Mouse (Mus musculus): Measurements from ENCODE around the gene 1700015F17Rik. TPM values are rescaled to one million over a fixed set of nuclear protein-coding genes. Genes with fewer than 3 reads are reported as not detected.

Gene 1700015F17Rik
- polyA plus RNA-seq (2015; fragmentation: Nextera tagmentation; extraction: Ambion mirVana): not detected in 2 replicates

DNA sequence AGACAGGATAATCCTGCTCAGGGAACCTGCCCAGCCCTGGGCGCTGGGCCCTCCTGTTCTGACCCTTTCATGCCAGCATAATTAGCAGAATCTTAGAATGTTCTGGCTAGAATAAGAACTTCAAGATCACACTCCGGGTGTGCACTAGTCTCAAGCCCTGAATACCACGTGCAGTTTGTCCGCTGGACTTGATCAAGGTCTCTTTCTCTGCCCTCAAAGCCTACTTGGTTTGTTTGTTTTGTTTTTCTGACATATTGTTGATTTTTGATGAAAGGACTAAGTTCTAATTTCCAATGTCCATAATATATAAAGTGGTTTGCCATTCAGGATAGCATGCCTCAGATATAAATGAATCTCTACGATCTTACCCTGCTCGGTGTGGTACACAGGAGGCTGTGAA, at the start of gene 1700015F17Rik:
Gene 1700015F17Rik (minus strand): TSS at position 101 of the 400 bp plus-strand sequence.
- no peaks in the 10 kb centered on the region for H3K27me3 ChIP-seq (ENCODE audit: control insufficient read depth, insufficient read depth, low read length)
- ATAC-seq (ENCODE audit: low FRiP score, low TSS enrichment): no peak
- no peaks in the 10 kb centered on the region for H3K9me3 ChIP-seq (ENCODE audit: control insufficient read depth, low read length)
- no peak within 1 kb of the TSS for H3K4me2 ChIP-seq (replicated peaks; ENCODE audit: low read depth)
- 90% methylated on average over 6 of the region's 6 CpGs for WGBS
- no peak within 1 kb of the TSS for H3K4me3 ChIP-seq (ENCODE audit: low read depth, low read length)
- no peak within 1 kb of the TSS for H3K27ac ChIP-seq (replicated peaks)
- TF ChIP-seq EP300 (optimal IDR thresholded peaks at IDR 0.05): no peak
- TF ChIP-seq CTCF (IDR thresholded peaks at IDR 0.05; ENCODE audit: low read depth): no peak
- DNase-seq (ENCODE audit: low spot score): no peak
- no peaks in the 10 kb centered on the region for H3K36me3 ChIP-seq (ENCODE audit: control insufficient read depth, insufficient read depth, low read length)
- H3K9ac ChIP-seq (ENCODE audit: low read length): no peak within 1 kb of the TSS
- no peaks in the 10 kb centered on the region for H3K4me1 ChIP-seq (replicated peaks; ENCODE audit: control insufficient read depth, insufficient read depth)

DNA sequence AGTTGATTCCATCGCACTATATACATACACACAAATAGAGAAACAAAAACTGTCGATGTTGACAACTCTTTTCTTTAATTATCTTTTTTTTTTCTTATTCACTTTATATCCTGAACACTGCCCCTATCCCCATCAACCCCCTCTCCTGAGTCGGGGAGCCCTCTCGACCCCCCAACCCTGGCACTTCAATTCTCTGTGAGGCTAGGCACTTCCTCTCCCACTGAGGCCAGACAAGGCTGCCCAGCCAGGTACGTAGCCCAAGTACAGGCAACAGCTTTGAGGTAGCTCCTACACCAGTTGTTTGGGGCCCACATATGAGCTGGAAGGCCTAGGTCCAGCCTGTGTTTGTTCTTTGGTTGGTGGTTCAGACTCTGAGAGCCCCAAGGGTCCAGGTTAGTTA, 36.5 kb upstream of the 1700015F17Rik start:
- TF ChIP-seq EP300 (optimal IDR thresholded peaks at IDR 0.05) (no peak), CTCF (IDR thresholded peaks at IDR 0.05; ENCODE audit: low read depth) (no peak)
- Histone ChIP-seq H3K36me3 (ENCODE audit: control insufficient read depth, insufficient read depth, low read length) (no peaks in the 10 kb centered on the region), H3K9me3 (ENCODE audit: control insufficient read depth, low read length) (no peaks in the 10 kb centered on the region), H3K4me3 (ENCODE audit: low read depth, low read length) (no peak overlapping the region), H3K4me2 (replicated peaks; ENCODE audit: low read depth) (no peak overlapping the region), H3K27me3 (ENCODE audit: control insufficient read depth, insufficient read depth, low read length) (no peaks in the 10 kb centered on the region), H3K9ac (ENCODE audit: low read length) (no peak overlapping the region), H3K27ac (replicated peaks) (no peak overlapping the region), H3K4me1 (replicated peaks; ENCODE audit: control insufficient read depth, insufficient read depth) (no peaks in the 10 kb centered on the region)
- no peak for DNase-seq (ENCODE audit: low spot score)
- WGBS: 84% methylated on average over 5 of the region's 5 CpGs
- ATAC-seq (ENCODE audit: low FRiP score, low TSS enrichment): no peak

DNA sequence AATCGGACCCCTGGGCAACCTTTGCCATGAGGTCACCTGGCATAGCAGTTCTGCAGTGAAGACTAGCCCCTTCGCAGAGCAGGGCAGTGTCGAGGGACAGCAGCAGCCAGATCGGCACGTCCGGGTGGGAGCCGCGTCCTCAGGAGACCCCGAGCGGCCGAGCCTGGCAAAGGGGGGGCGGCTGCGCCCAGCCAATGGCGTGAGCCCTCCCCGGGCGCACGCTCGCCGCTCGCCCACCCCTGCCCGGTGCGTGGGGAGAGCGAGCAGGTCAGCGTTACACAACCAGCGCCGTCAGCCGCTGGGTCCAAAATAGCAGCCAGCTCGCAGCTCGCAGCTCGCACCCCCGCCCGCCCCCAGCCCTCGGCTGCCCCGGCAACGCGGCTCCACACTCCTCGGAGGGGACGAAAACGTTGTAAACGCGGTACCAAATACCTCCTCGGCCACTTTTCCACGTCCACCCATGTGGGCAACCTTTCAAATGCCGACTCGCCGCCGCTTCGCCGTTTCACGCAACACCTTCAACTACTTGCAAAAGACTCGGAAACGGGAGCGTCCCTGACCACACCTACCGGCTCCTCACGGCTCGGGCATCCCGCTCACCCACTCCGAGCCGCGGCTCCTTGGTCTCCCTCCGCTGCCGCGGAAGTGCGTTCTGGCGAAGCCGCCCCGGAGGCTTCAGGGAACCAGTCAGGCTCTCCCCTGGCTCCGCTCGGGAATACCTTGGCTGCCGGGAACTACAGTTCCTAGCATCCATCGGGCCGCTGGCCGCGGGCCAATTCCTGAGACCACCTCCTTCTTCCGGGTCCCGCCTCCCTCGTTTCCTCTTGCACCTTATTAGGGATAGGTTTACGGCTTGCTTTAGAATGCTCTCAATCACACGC, 35.5 kb upstream of the 1700015F17Rik start, which contains the start of gene Cldn12:
Gene Cldn12 (minus strand): TSS at position 763 of the 881 bp plus-strand sequence.
- WGBS: 0% methylated on average over 75 of the region's 79 CpGs
- peak within 1 kb of the TSS; percentile 86 for H3K27ac ChIP-seq (replicated peaks)
- H3K4me2 ChIP-seq (replicated peaks; ENCODE audit: low read depth): peak within 1 kb of the TSS; percentile 87
- TF ChIP-seq EP300 (optimal IDR thresholded peaks at IDR 0.05) (no peak), CTCF (IDR thresholded peaks at IDR 0.05; ENCODE audit: low read depth) (no peak)
- DNase-seq (ENCODE audit: low spot score) (peak; percentile 97), ATAC-seq (ENCODE audit: low FRiP score, low TSS enrichment) (peak; percentile 99)
- no peaks in the 10 kb centered on the region for H3K36me3 ChIP-seq (ENCODE audit: control insufficient read depth, insufficient read depth, low read length)
- H3K9me3 ChIP-seq (ENCODE audit: control insufficient read depth, low read length): no peaks in the 10 kb centered on the region
- peak within 1 kb of the TSS; percentile 75 for H3K4me3 ChIP-seq (ENCODE audit: low read depth, low read length)
- H3K4me1 ChIP-seq (replicated peaks; ENCODE audit: control insufficient read depth, insufficient read depth): no peaks in the 10 kb centered on the region
- no peaks in the 10 kb centered on the region for H3K27me3 ChIP-seq (ENCODE audit: control insufficient read depth, insufficient read depth, low read length)
- H3K9ac ChIP-seq (ENCODE audit: low read length): peak within 1 kb of the TSS; percentile 73

DNA sequence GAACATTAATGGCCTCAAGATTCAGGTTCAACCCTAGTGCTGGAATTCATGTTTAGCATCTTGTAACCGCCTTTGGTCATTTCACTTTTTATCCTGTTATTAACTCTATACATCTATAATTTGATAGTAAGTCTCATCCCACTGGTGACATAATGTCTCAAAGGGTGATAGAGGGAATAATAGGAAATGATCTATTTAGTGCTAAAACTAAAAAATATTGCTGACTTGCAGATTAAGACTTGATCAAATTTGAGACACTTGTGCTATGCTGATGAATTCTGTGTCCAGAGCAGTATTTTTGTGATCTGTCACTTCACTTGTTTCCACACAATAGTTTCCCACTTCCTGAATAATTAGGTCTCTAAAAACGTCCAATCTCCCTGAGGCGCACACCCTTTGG, 32.5 kb upstream of the 1700015F17Rik start:
- Histone ChIP-seq H3K4me2 (replicated peaks; ENCODE audit: low read depth) (no peak overlapping the region), H3K9me3 (ENCODE audit: control insufficient read depth, low read length) (no peaks in the 10 kb centered on the region), H3K27me3 (ENCODE audit: control insufficient read depth, insufficient read depth, low read length) (no peaks in the 10 kb centered on the region), H3K4me3 (ENCODE audit: low read depth, low read length) (no peak overlapping the region), H3K4me1 (replicated peaks; ENCODE audit: control insufficient read depth, insufficient read depth) (no peaks in the 10 kb centered on the region), H3K27ac (replicated peaks) (no peak overlapping the region), H3K9ac (ENCODE audit: low read length) (no peak overlapping the region), H3K36me3 (ENCODE audit: control insufficient read depth, insufficient read depth, low read length) (no peaks in the 10 kb centered on the region; the same call in 1 of the 2 replicates)
- ATAC-seq (ENCODE audit: low FRiP score, low TSS enrichment) (no peak), DNase-seq (ENCODE audit: low spot score) (no peak)
- 82% methylated on average over 3 of the region's 3 CpGs for WGBS
- TF ChIP-seq EP300 (optimal IDR thresholded peaks at IDR 0.05): no peak
- no peak for TF ChIP-seq CTCF (IDR thresholded peaks at IDR 0.05; ENCODE audit: low read depth)

DNA sequence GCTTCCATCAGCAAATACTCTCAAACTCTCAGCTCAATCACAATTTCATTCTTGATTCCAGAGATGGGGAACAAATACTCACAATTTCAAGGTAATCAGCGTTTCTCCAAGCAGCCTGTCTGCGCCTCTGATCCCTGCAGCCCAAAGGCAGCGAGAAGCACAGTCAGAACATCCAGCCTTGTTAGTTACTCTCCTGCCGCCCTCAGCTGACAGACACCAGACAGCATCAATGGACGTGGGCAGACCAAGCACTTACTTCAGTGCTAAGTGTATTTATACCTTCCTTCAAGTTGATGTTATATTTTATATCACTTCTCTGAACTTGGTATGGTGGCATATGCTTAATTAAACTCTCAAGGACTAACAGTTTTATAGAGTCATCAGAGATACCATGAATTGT, 32.0 kb upstream of the 1700015F17Rik start:
- Histone ChIP-seq H3K27me3 (ENCODE audit: control insufficient read depth, insufficient read depth, low read length) (no peaks in the 10 kb centered on the region), H3K9me3 (ENCODE audit: control insufficient read depth, low read length) (no peaks in the 10 kb centered on the region), H3K27ac (replicated peaks) (no peak overlapping the region), H3K4me3 (ENCODE audit: low read depth, low read length) (no peak overlapping the region), H3K36me3 (ENCODE audit: control insufficient read depth, insufficient read depth, low read length) (no peaks in the 10 kb centered on the region; the same call in 1 of the 2 replicates), H3K4me1 (replicated peaks; ENCODE audit: control insufficient read depth, insufficient read depth) (no peaks in the 10 kb centered on the region), H3K4me2 (replicated peaks; ENCODE audit: low read depth) (no peak overlapping the region), H3K9ac (ENCODE audit: low read length) (no peak overlapping the region)
- DNase-seq (ENCODE audit: low spot score): no peak
- TF ChIP-seq CTCF (IDR thresholded peaks at IDR 0.05; ENCODE audit: low read depth) (no peak), EP300 (optimal IDR thresholded peaks at IDR 0.05) (no peak)
- WGBS: 85% methylated on average over 5 of the region's 5 CpGs
- ATAC-seq (ENCODE audit: low FRiP score, low TSS enrichment): no peak

DNA sequence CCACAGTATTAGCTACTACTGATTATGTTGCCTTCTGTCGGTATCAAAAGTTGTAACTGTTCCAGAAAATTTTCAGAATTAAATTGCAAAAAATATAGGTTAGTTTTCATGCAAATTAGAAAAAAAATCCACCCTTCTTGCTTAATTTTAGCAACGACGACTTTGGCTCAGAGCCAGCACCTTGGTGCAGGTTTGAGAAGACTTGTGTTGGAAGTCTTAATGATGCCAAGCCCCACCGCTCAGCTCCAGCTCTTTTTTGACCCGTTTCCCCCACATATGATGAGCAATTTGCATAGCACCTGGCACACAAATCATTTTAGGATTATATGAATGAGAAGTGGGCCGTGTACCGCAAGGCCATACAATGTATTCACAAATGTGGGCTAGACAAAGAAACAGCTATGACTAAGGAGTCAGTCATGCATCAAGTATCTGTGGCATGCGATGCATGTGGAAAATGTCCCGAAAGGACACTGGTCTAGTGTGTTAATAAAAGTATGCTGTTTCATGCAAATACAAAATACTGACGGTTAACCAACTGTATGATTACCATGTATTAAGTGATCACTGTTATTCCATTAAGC, 31.5 kb upstream of the 1700015F17Rik start:
- Histone ChIP-seq H3K4me3 (ENCODE audit: low read depth, low read length) (no peak overlapping the region), H3K9ac (ENCODE audit: low read length) (no peak overlapping the region), H3K9me3 (ENCODE audit: control insufficient read depth, low read length) (no peaks in the 10 kb centered on the region), H3K27me3 (ENCODE audit: control insufficient read depth, insufficient read depth, low read length) (no peaks in the 10 kb centered on the region), H3K4me2 (replicated peaks; ENCODE audit: low read depth) (no peak overlapping the region), H3K36me3 (ENCODE audit: control insufficient read depth, insufficient read depth, low read length) (no peaks in the 10 kb centered on the region; the same call in 1 of the 2 replicates), H3K4me1 (replicated peaks; ENCODE audit: control insufficient read depth, insufficient read depth) (no peaks in the 10 kb centered on the region), H3K27ac (replicated peaks) (no peak overlapping the region)
- WGBS: 71% methylated on average over 10 of the region's 10 CpGs
- no peak for DNase-seq (ENCODE audit: low spot score)
- no peak for TF ChIP-seq EP300 (optimal IDR thresholded peaks at IDR 0.05)
- no peak for TF ChIP-seq CTCF (IDR thresholded peaks at IDR 0.05; ENCODE audit: low read depth)
- ATAC-seq (ENCODE audit: low FRiP score, low TSS enrichment): no peak
